Comparison of ENCODE assay signal across 8 mouse cellular contexts in genomic region chr1:55051671-55052070, GRCm38 (mm10). TPM values are rescaled to one million over a fixed set of nuclear protein-coding genes. Genes with fewer than 3 reads are reported as not detected.
A peak's percentile ranks its signal among the peaks of the same experiment; 100 is the strongest.
DNase-seq lines count a peak whose midpoint lies in the region; ATAC-seq lines count a peak whose summit lies in the region.

No protein-coding gene starts in this region.

- no peak for DNase-seq in heart, postnatal 4 days
- no peak for DNase-seq in hindbrain, embryonic 14.5 days (ENCODE audit: low spot score)
- no peak for DNase-seq in embryo, embryonic 10 days (ENCODE audit: low spot score)
- DNase-seq in gastrocnemius, postnatal 25 days: no peak
- DNase-seq in thymus, postnatal 10 days (ENCODE audit: low spot score in 2 of 2): no peak

- no peaks in the 10 kb centered on the region for H3K9me3 ChIP-seq in heart, embryonic 16.5 days (replicated peaks; ENCODE audit: control insufficient read depth, low read length)
- H3K9me3 ChIP-seq in hindbrain, embryonic 14.5 days (ENCODE audit: control insufficient read depth, low read length): no peaks in the 10 kb centered on the region
- H3K9me3 ChIP-seq in midbrain, embryonic 12.5 days: no peaks in the 10 kb centered on the region

- peaks cover 2% of the 10 kb centered on the region; the same call in 1 of the 2 replicates for H3K36me3 ChIP-seq in heart, embryonic 16.5 days (ENCODE audit: control insufficient read depth, insufficient read depth)
- H3K36me3 ChIP-seq in hindbrain, embryonic 14.5 days (replicated peaks; ENCODE audit: control insufficient read depth, insufficient read depth): no peaks in the 10 kb centered on the region
- H3K36me3 ChIP-seq in midbrain, embryonic 12.5 days: no peaks in the 10 kb centered on the region

- peak overlapping the region; percentile 93 for H3K4me2 ChIP-seq in heart, embryonic 16.5 days (ENCODE audit: low read depth, low read length)
- H3K4me2 ChIP-seq in hindbrain, embryonic 14.5 days (replicated peaks): peak overlapping the region; percentile 87
- H3K4me2 ChIP-seq in midbrain, embryonic 12.5 days (replicated peaks): peak overlapping the region; percentile 73

- no peaks in the 10 kb centered on the region for H3K27me3 ChIP-seq in heart, embryonic 16.5 days (ENCODE audit: control insufficient read depth, insufficient read depth, low read length)
- no peaks in the 10 kb centered on the region for H3K27me3 ChIP-seq in hindbrain, embryonic 14.5 days (ENCODE audit: control insufficient read depth, insufficient read depth, low read length)
- H3K27me3 ChIP-seq in midbrain, embryonic 12.5 days: peaks cover 11% of the 10 kb centered on the region; the same call in 1 of the 2 replicates

- ATAC-seq in heart, embryonic 16.5 days (replicated peaks; ENCODE audit: extremely low read depth, insufficient read depth, low FRiP score): no peak
- ATAC-seq in hindbrain, embryonic 14.5 days (ENCODE audit: low FRiP score): no peak
- no peak for ATAC-seq in midbrain, embryonic 12.5 days (ENCODE audit: low FRiP score, low read depth)

- peaks cover 14% of the 10 kb centered on the region for H3K4me1 ChIP-seq in heart, embryonic 16.5 days (ENCODE audit: control insufficient read depth, insufficient read depth, low read length)
- H3K4me1 ChIP-seq in brown adipose tissue, adult 24 weeks (ENCODE audit: control insufficient read depth, insufficient read depth, insufficient read length, low read length): peaks cover 7% of the 10 kb centered on the region
- peaks cover 9% of the 10 kb centered on the region for H3K4me1 ChIP-seq in hindbrain, embryonic 14.5 days (replicated peaks; ENCODE audit: control insufficient read depth, insufficient read depth, low read length)
- peaks cover 12% of the 10 kb centered on the region for H3K4me1 ChIP-seq in midbrain, embryonic 12.5 days

- H3K27ac ChIP-seq in heart, embryonic 16.5 days (ENCODE audit: low read length): no peak overlapping the region
- peak overlapping the region; percentile 97 for H3K27ac ChIP-seq in brown adipose tissue, adult 24 weeks (replicated peaks; ENCODE audit: low read depth, low read length)
- H3K27ac ChIP-seq in hindbrain, embryonic 14.5 days: no peak overlapping the region
- no peak overlapping the region for H3K27ac ChIP-seq in midbrain, embryonic 12.5 days (replicated peaks)

- no peak overlapping the region for H3K9ac ChIP-seq in heart, embryonic 16.5 days (ENCODE audit: low read length)
- peak overlapping the region; percentile 64 for H3K9ac ChIP-seq in hindbrain, embryonic 14.5 days
- peak overlapping the region; percentile 55; the same call in 1 of the 2 replicates for H3K9ac ChIP-seq in midbrain, embryonic 12.5 days (replicated peaks)

- peak overlapping the region; percentile 85 for H3K4me3 ChIP-seq in heart, embryonic 16.5 days (ENCODE audit: low read length)
- H3K4me3 ChIP-seq in brown adipose tissue, adult 24 weeks (ENCODE audit: insufficient read depth, low read depth, low read length): peak overlapping the region; percentile 63; the same call in 1 of the 2 replicates
- H3K4me3 ChIP-seq in hindbrain, embryonic 14.5 days (replicated peaks; ENCODE audit: low read length): peak overlapping the region; percentile 87
- no peak overlapping the region for H3K4me3 ChIP-seq in midbrain, embryonic 12.5 days

- WGBS in heart, embryonic 16.5 days: 78% methylated on average over 3 of the region's 3 CpGs
- WGBS in hindbrain, embryonic 14.5 days: 76% methylated on average over 3 of the region's 3 CpGs
- WGBS in midbrain, embryonic 12.5 days: 77% methylated on average over 3 of the region's 3 CpGs

RNA-seq across cellular contexts. Expression of gene Coq10b, which starts 0.9 kb away (rescaled TPM):
- polyA plus RNA-seq in heart, embryonic 16.5 days (2015; fragmentation: Nextera tagmentation; extraction: Ambion mirVana): 18.7 and 20.3 TPM in 2 replicates
- 10 to 100 TPM; 36.7 to 37.6 TPM for total RNA-seq in heart, postnatal 4 days (2021)
- polyA plus RNA-seq in brown adipose tissue, adult 24 weeks (2012; ENCODE audit: insufficient read depth, insufficient read length, missing spikeins): 34.4 and 39.4 TPM in 2 replicates
- polyA plus RNA-seq in hindbrain, embryonic 14.5 days (2014; fragmentation: Nextera tagmentation; extraction: Ambion mirVana): 32.0 and 36.1 TPM in 2 replicates
- 30.1 and 30.9 TPM in 2 replicates for polyA plus RNA-seq in midbrain, embryonic 12.5 days (2016; fragmentation: Nextera tagmentation; extraction: Ambion mirVana)
- total RNA-seq in gastrocnemius, postnatal 25 days (2021): 10 to 100 TPM in 1 of 2 experiments, 1 to 10 TPM in 1; 7.7 to 22.8 TPM

RNA-seq across cellular contexts. Expression of gene Sf3b1, which starts 24.4 kb away (rescaled TPM):
- 194 and 202 TPM in 2 replicates for polyA plus RNA-seq in heart, embryonic 16.5 days (2015; fragmentation: Nextera tagmentation; extraction: Ambion mirVana)
- 100 to 1,000 TPM; 130 to 143 TPM for total RNA-seq in heart, postnatal 4 days (2021)
- polyA plus RNA-seq in brown adipose tissue, adult 24 weeks (2012; ENCODE audit: insufficient read depth, insufficient read length, missing spikeins): 58.4 and 61.2 TPM in 2 replicates
- 299 and 304 TPM in 2 replicates for polyA plus RNA-seq in hindbrain, embryonic 14.5 days (2014; fragmentation: Nextera tagmentation; extraction: Ambion mirVana)
- 344 and 364 TPM in 2 replicates for polyA plus RNA-seq in midbrain, embryonic 12.5 days (2016; fragmentation: Nextera tagmentation; extraction: Ambion mirVana)
- 10 to 100 TPM; 36.4 to 49.3 TPM for total RNA-seq in gastrocnemius, postnatal 25 days (2021)

RNA-seq across cellular contexts. Expression of gene Hspe1, which starts 36.3 kb away (rescaled TPM):
- 276 and 289 TPM in 2 replicates for polyA plus RNA-seq in heart, embryonic 16.5 days (2015; fragmentation: Nextera tagmentation; extraction: Ambion mirVana)
- 100 to 1,000 TPM; 142 to 148 TPM for total RNA-seq in heart, postnatal 4 days (2021)
- polyA plus RNA-seq in brown adipose tissue, adult 24 weeks (2012; ENCODE audit: insufficient read depth, insufficient read length, missing spikeins): 681 and 735 TPM in 2 replicates
- 244 and 262 TPM in 2 replicates for polyA plus RNA-seq in hindbrain, embryonic 14.5 days (2014; fragmentation: Nextera tagmentation; extraction: Ambion mirVana)
- polyA plus RNA-seq in midbrain, embryonic 12.5 days (2016; fragmentation: Nextera tagmentation; extraction: Ambion mirVana): 373 and 400 TPM in 2 replicates
- 10 to 100 TPM; 83.7 to 88.8 TPM for total RNA-seq in gastrocnemius, postnatal 25 days (2021)

RNA-seq across cellular contexts. Expression of gene Hspd1, which starts 36.4 kb away (rescaled TPM):
- 491 and 512 TPM in 2 replicates for polyA plus RNA-seq in heart, embryonic 16.5 days (2015; fragmentation: Nextera tagmentation; extraction: Ambion mirVana)
- total RNA-seq in heart, postnatal 4 days (2021): 100 to 1,000 TPM; 363 to 379 TPM
- polyA plus RNA-seq in brown adipose tissue, adult 24 weeks (2012; ENCODE audit: insufficient read depth, insufficient read length, missing spikeins): 567 and 689 TPM in 2 replicates
- 222 and 254 TPM in 2 replicates for polyA plus RNA-seq in hindbrain, embryonic 14.5 days (2014; fragmentation: Nextera tagmentation; extraction: Ambion mirVana)
- polyA plus RNA-seq in midbrain, embryonic 12.5 days (2016; fragmentation: Nextera tagmentation; extraction: Ambion mirVana): 337 and 368 TPM in 2 replicates
- total RNA-seq in gastrocnemius, postnatal 25 days (2021): 100 to 1,000 TPM; 162 to 179 TPM
